Mouse (Mus musculus): ENCODE measurements around the gene Anks1b.

Anks1b gene

DNA sequence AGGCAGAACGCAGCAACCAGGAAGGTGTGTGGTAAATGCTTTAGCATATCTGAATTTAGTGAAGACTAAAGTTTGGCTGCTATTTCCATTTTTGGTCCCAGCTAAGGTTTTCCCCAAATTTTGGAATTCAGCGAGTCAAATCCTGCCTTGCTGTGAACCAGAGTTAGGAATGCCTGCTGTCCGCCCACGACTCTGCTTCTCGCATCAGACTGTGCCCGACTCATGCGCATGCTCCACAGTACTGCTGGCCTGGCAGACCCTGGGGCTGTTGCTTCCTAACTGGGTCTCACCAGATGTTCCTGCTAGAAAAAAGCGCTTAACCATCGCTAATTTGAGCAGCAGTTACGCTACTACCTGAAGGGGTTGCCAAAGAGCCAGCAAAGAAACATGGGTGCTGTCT is 801.1 kb downstream of the Anks1b start:
- DNase-seq (ENCODE audit: low spot score), result no peak

DNA sequence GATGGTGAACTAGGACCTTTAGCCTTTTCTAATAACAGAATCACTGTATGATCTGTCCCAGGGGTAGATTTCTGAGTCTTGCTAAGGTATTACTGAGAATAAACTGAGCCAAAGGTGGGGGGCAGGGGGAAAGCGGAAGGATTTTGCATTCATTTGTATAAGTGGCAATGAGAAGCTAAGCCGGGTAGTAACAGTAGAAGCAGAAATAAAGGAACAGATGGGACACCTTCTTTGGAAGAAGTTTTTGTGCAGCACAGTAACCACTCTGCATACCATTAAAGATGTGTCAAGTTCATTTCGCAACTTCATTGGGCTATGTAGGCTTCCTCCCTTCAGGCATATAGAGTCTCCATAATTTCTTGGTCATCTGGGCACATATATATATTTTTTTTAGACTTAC is 804.1 kb downstream of the Anks1b start:
- DNase-seq (ENCODE audit: low spot score), result no peak

GRCm38 (mm10) chr10:90679713-90680470 is 806.6 kb downstream of the Anks1b start:
- no peak for DNase-seq (ENCODE audit: low spot score)

DNA sequence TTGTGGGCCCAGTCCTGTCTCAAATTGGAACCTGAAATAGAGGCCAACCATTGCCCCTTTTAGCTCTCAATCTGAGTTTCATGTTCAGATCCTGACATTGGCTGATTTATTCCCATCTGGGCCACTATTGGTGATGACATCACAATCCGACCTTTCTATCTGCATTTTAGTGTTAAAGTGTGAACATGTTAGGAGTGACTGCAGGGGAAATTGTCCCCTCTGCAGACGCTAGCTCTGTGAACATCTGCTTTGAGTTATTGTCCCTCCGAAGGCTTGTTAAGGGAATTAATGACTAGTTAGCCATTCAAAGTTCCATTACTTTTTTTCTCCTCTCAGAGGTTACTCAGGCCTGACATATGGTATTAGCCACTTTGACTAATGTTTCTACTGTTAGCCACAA is 810.5 kb downstream of the Anks1b start:
- no peak for DNase-seq (ENCODE audit: low spot score)

DNA sequence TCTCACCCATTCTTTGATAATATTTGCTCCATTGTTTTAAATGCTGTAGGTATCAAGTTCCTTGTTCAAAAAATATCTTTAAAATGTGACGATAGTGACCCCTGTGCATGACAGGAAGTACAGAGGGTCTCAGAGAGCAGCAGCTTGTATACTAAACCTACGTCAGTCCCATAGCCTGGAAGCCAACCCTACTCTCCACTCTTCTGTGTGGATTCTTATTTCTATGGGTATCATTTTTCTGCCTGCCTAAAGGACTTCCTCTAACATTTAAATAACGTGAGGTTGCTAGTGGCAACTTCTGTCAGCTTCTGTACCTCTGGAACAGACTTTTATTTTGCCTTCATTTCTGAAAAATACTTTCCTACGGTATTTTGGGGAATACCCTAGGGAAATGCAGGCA is 812.1 kb downstream of the Anks1b start:
- DNase-seq (ENCODE audit: low spot score), result no peak

DNA sequence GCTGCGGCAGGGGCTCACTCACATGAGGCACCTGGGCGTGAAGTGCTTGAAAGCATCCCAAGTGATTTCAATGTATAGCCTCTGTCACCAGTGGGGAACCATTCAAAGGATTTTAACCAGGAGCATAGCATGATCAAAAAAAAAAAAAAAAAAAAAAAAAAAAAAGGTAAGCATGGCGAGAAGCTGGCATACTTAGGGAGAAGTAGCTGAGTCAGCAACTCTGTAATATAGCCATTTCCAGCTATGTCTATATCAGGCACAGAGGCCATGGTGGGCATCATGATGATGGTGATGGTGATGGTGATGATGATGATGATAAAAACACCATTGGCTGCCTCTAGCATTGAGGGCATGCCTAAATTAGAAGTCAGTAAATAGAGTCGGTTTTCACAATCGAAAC is 814.8 kb downstream of the Anks1b start:
- no peak for DNase-seq (ENCODE audit: low spot score)

GRCm38 (mm10) chr10:90688696-90689252 is 815.5 kb downstream of the Anks1b start:
- DNase-seq (ENCODE audit: low spot score), result no peak

- DNase-seq (ENCODE audit: low spot score), result peak; percentile 15
Measured at GRCm38 (mm10) chr10:90689854-90690513, 816.7 kb downstream of the Anks1b start.

DNA sequence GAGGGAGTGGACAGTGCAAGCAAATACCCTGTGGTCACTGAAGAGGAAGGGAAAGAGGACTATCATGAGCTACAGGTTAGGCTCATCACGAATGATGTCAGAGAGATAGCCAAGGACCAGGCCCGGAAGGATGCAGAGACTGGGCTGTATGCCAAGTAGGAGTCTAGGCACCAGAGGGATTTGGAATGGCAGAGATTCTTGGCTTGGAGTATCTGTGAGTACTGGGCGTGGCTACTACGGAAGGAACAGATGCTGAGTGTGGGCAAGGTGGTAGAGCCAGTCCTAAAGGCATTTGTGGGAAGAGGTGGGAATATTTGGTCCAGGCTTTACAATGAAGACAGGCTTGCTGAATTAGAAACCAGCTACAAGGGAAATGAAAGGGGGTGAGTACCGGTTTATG is 823.4 kb downstream of the Anks1b start:
- DNase-seq (ENCODE audit: low spot score), result no peak

DNA sequence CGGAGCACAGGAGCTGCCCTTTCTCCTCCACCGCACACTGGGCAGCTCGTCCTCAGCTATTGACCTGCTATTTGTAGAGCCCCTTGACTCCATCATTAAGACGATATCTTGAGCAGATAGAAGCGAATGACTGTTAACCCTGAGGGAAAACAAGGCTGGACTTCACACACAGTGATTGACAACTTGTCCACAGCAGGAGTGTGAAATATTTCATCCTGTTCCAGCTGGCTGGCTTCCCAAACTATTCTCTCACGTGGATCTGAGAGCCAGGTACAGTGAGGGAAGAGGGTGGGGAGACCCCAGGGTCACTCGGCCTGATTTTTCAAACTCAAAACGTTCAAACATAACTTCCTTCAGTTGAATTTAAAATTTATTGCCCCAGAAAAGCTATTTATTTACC is 824.1 kb downstream of the Anks1b start:
- DNase-seq (ENCODE audit: low spot score), result no peak

DNA sequence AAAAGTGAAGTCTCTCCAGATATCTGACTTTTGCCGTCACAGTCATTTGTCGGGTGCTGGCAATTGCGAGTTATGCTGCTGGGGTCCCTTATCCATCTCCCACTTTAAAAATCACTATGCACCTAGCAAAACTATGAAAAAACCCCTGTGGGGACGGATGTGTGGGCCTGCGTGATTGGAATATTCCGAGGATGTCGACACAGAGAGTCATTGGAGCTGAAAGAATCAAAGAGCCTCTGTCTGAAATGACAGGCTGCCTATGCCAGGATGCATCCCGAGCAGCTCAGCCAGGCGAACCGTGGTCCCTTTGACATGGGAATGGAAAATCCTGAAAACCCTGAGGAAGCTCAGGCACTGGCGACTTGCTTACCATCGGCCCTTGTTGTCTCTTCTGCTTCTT is 825.9 kb downstream of the Anks1b start:
- no peak for DNase-seq (ENCODE audit: low spot score)

DNA sequence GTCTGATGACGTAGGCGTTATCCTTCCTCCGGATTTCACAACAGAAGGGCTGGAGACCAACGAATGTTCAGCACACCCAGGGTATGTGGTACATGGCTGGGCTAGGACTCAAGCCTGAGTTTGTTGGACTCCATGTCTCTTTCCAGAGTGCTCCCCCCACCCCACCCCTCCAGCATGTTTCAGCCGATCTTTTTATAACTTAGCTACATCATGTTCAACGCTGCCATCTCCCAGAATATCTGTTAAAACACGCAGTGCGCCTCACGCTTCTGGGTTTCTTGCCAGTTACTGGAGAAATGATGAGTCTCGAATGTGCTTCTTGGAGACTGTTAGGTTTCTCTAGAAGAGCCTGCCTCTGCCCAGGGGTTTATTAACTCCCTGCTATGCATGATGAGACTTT is 831.3 kb downstream of the Anks1b start:
- no peak for DNase-seq (ENCODE audit: low spot score)

- no peak for DNase-seq (ENCODE audit: low spot score)
Measured at GRCm38 (mm10) chr10:90708822-90709601, 835.7 kb downstream of the Anks1b start.

- no peak for DNase-seq (ENCODE audit: low spot score)
Measured at GRCm38 (mm10) chr10:90709602-90709931, 836.3 kb downstream of the Anks1b start.

GRCm38 (mm10) chr10:90717961-90718360 is 844.7 kb downstream of the Anks1b start:
- DNase-seq (ENCODE audit: low spot score), result no peak

GRCm38 (mm10) chr10:90718684-90719083 is 845.4 kb downstream of the Anks1b start:
- DNase-seq (ENCODE audit: low spot score), result no peak

DNA sequence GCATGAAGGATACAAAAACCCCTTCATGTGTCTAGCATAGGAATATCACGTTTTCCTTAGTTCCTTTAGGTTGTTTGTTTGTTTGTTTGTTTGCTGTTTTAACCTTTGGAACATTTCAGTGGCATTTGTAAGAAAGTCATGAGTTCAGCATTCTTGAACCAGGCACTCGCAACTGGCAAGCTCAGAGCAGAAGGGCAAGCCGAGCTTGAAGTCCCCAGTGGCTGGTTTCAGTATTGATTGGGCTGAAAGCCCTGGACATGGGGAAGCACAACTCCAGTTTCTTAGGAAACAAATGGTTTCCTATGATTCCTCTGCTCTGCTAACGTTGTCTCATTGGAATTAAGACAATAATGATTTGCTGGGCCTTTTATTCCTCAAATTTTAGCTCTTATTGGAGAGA is 846.7 kb downstream of the Anks1b start:
- no peak for DNase-seq (ENCODE audit: low spot score)

- DNase-seq (ENCODE audit: low spot score), result no peak
Measured at GRCm38 (mm10) chr10:90723071-90723494, 849.8 kb downstream of the Anks1b start.

GRCm38 (mm10) chr10:90723941-90724341 is 850.6 kb downstream of the Anks1b start:
- no peak for DNase-seq (ENCODE audit: low spot score)

- DNase-seq (ENCODE audit: low spot score), result no peak
Measured at GRCm38 (mm10) chr10:90724931-90725330, 851.6 kb downstream of the Anks1b start.

GRCm38 (mm10) chr10:90728401-90729358 is 855.4 kb downstream of the Anks1b start:
- DNase-seq (ENCODE audit: low spot score), result no peak

DNA sequence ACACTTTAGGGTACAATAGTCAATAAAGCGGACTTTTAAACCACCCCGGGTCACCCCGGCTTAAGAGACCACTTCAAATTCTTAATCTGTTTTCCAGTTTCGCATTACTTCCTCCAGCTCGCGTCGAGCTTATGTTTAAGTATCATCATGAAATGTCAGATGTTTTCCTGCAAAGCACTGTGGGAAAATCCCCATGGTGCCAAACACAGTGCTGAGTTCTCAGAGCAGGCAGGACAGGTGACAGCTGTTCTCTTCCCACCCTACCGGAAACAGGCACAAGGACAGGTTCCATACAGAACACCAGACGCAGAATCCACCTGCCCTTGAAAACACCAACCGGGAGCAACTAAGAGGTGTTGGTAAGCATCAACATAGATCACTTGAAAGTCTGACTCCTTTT is 856.2 kb downstream of the Anks1b start:
- no peak for DNase-seq (ENCODE audit: low spot score)
